Mouse (Mus musculus) ZHBTc4 (cell line): ENCODE measurements around the gene Il10.
"Not testable (repeated sequence)": the region's sequence is repeated elsewhere in the genome, so short reads cannot be mapped to it uniquely, and the experiment has no call there.

Experiments used
- DNase-seq: peaks from one replicate; pipeline ENCODE4 v3.0.0-alpha.2; 2011; ENCODE audit warnings: low read depth, low spot score

Gene Il10

GRCm38 (mm10) chr1:131015879-131016278, 3.8 kb upstream of the Il10 start:
- no peak for DNase-seq

- peak; percentile 49 for DNase-seq
These were observed 1.0 kb downstream of the Il10 start for GRCm38 (mm10) chr1:131020425-131021310.

GRCm38 (mm10) chr1:131021438-131021837, 1.8 kb downstream of the Il10 start:
- DNase-seq: peak; percentile 29

GRCm38 (mm10) chr1:131021900-131022590, 2.4 kb downstream of the Il10 start:
- no peak for DNase-seq

GRCm38 (mm10) chr1:131022591-131023249, 3.1 kb downstream of the Il10 start:
- DNase-seq: no peak

- DNase-seq: not testable (repeated sequence)
These were observed 3.7 kb downstream of the Il10 start for GRCm38 (mm10) chr1:131023250-131023858.

- no peak for DNase-seq
These were observed 5.5 kb downstream of the Il10 start for GRCm38 (mm10) chr1:131024900-131025842.

- DNase-seq: no peak
These were observed 6.2 kb downstream of the Il10 start for GRCm38 (mm10) chr1:131025843-131026190.

- no peak for DNase-seq
These were observed 9.6 kb downstream of the Il10 start for GRCm38 (mm10) chr1:131029215-131029614.

- no peak for DNase-seq
These were observed 10.6 kb downstream of the Il10 start for GRCm38 (mm10) chr1:131030261-131030660.

GRCm38 (mm10) chr1:131031267-131031666, 11.6 kb downstream of the Il10 start:
- DNase-seq: no peak

GRCm38 (mm10) chr1:131038001-131038400, 18.4 kb downstream of the Il10 start:
- DNase-seq: no peak

GRCm38 (mm10) chr1:131038415-131039017, 18.9 kb downstream of the Il10 start:
- no peak for DNase-seq

GRCm38 (mm10) chr1:131039479-131039878, 19.8 kb downstream of the Il10 start:
- DNase-seq: no peak

- no peak for DNase-seq
These were observed 22.6 kb downstream of the Il10 start for GRCm38 (mm10) chr1:131042263-131042662.

GRCm38 (mm10) chr1:131042721-131043120, 23.1 kb downstream of the Il10 start:
- no peak for DNase-seq

GRCm38 (mm10) chr1:131043636-131044035, 24.0 kb downstream of the Il10 start:
- no peak for DNase-seq

- no peak for DNase-seq
These were observed 26.2 kb downstream of the Il10 start for GRCm38 (mm10) chr1:131045723-131046355.

- DNase-seq: no peak
These were observed 27.0 kb downstream of the Il10 start for GRCm38 (mm10) chr1:131046607-131047006.
